Mouse (Mus musculus) ES-E14 (cell line): ENCODE measurements at regions not wholly inside any gene's neighbourhood (a gene's known extent, or its start where the extent isn't known, plus 50 kb on each side); places are given as distances from the start of the nearest gene placed in this dataset.

ENCODE experiments used
- CHD2 ChIP-seq: IDR thresholded peaks from 2 replicates; pipeline ENCODE4 v1.6.1; 2014; ENCODE audit warnings: mild to moderate bottlenecking, low read depth, low read length, inconsistent platforms
- HCFC1 ChIP-seq: IDR thresholded peaks from 2 replicates; pipeline ENCODE4 v1.6.1; 2012; ENCODE audit warnings: low read length, inconsistent platforms, borderline replicate concordance; ENCODE audit not compliant: insufficient read depth
- MAFK ChIP-seq: IDR thresholded peaks from 2 replicates; pipeline ENCODE4 v1.6.1; 2014; ENCODE audit warnings: mild to moderate bottlenecking, low read depth, low read length, inconsistent platforms; ENCODE audit not compliant: insufficient read depth
- ZC3H11A ChIP-seq: IDR thresholded peaks from 2 replicates; pipeline ENCODE4 v1.6.1; 2012; ENCODE audit warnings: low read depth, mild to moderate bottlenecking, inconsistent platforms, low read length, borderline replicate concordance
- ZNF384 ChIP-seq: IDR thresholded peaks from 2 replicates; pipeline ENCODE4 v1.6.1; 2012; ENCODE audit warnings: low read depth, low read length, inconsistent platforms

GRCm38 (mm10) chr16:74675586-74675985, 264.0 kb upstream of the Robo2 start:
- TF ChIP-seq HCFC1 (no peak), CHD2 (no peak), ZNF384 (no peak), ZC3H11A (no peak), MAFK (no peak)
